Mouse (Mus musculus) hindbrain, embryonic 11.5 days (tissue): ENCODE data around the gene Adgrl3. TPM values are rescaled to one million over a fixed set of nuclear protein-coding genes. Genes with fewer than 3 reads are reported as not detected.

Experiments used
- ATAC-seq: fragments of 200-750 bp; cut with Nextera tagmentation; 2 replicates; pipeline ENCODE4 v1.8.0; 2017; ENCODE audit warnings: mild to moderate bottlenecking, moderate TSS enrichment, moderate library complexity; ENCODE audit not compliant: low FRiP score
- DNase-seq: peaks from one replicate; pipeline ENCODE4 v3.0.0-alpha.2; 2015; ENCODE audit warnings: low spot score
- H3K27ac ChIP-seq: fragments of 300-500 bp; sonication (generic); 2 replicates; pipeline ENCODE4 v1.5.1; 2014; ENCODE audit warnings: mild to moderate bottlenecking, low read depth, low read length
- H3K27me3 ChIP-seq: fragments of 300-500 bp; sonication (generic); 2 replicates; pipeline ENCODE4 v1.6.1; 2014; ENCODE audit warnings: mild to moderate bottlenecking, low read length, moderate library complexity, mixed read lengths; ENCODE audit not compliant: control insufficient read depth, insufficient read depth
- H3K36me3 ChIP-seq: fragments of 300-500 bp; sonication (generic); 2 replicates; pipeline ENCODE4 v1.6.1; 2014; ENCODE audit warnings: mild to moderate bottlenecking, low read length, moderate library complexity, mixed read lengths; ENCODE audit not compliant: control insufficient read depth, insufficient read depth
- H3K4me1 ChIP-seq: fragments of 300-500 bp; sonication (generic); replicated peaks from 2 replicates; pipeline ENCODE4 v1.6.1; 2014; ENCODE audit warnings: low read length, mixed read lengths; ENCODE audit not compliant: control insufficient read depth, insufficient read depth
- H3K4me2 ChIP-seq: fragments of 300-500 bp; sonication (generic); replicated peaks from 2 replicates; pipeline ENCODE4 v1.6.1; 2014; ENCODE audit warnings: mild to moderate bottlenecking, low read depth, low read length
- H3K4me3 ChIP-seq: fragments of 300-500 bp; sonication (generic); 2 replicates; pipeline ENCODE4 v1.5.1; 2014; ENCODE audit warnings: low read depth, low read length
- H3K9ac ChIP-seq: fragments of 300-500 bp; sonication (generic); 2 replicates; pipeline ENCODE4 v1.6.1; 2014; ENCODE audit warnings: low read depth, low read length
- H3K9me3 ChIP-seq: fragments of 300-500 bp; sonication (generic); 2 replicates; pipeline ENCODE4 v1.6.1; 2016; ENCODE audit warnings: low read length; ENCODE audit not compliant: control insufficient read depth
- WGBS: fragments of 180-500 bp; shearing (Covaris S2); extraction: QIAGEN DNeasy Blood & Tissue Kit; methylation state at CpG from one replicate; pipeline ENCODE4 v1.1.7; 2014; 5-methylcytosine and 5-hydroxymethylcytosine counted together
- polyA plus RNA-seq: library from polyadenylated mRNA; unstranded; fragments of >200 nt; fragmentation: Nextera tagmentation; extraction: Ambion mirVana; gene quantifications from 2 replicates; pipeline ENCODE4 v1.2.1, GENCODE M21; 2014

The Adgrl3 gene
- polyA plus RNA-seq, 1 experiment from 2014 or later, result 40.2 TPM

GRCm38 (mm10) chr5:81584945-81585344 lies 565.0 kb downstream of the Adgrl3 start:
- no peak for ATAC-seq
- Histone ChIP-seq H3K27ac (no peak overlapping the region), H3K4me2 (no peak overlapping the region), H3K4me3 (no peak overlapping the region), H3K9ac (no peak overlapping the region), H3K36me3 (no peaks in the 10 kb centered on the region), H3K9me3 (no peaks in the 10 kb centered on the region), H3K4me1 (no peaks in the 10 kb centered on the region), H3K27me3 (no peaks in the 10 kb centered on the region)
- 89% methylated on average over 3 of the region's 3 CpGs for WGBS
- no peak for DNase-seq

DNA sequence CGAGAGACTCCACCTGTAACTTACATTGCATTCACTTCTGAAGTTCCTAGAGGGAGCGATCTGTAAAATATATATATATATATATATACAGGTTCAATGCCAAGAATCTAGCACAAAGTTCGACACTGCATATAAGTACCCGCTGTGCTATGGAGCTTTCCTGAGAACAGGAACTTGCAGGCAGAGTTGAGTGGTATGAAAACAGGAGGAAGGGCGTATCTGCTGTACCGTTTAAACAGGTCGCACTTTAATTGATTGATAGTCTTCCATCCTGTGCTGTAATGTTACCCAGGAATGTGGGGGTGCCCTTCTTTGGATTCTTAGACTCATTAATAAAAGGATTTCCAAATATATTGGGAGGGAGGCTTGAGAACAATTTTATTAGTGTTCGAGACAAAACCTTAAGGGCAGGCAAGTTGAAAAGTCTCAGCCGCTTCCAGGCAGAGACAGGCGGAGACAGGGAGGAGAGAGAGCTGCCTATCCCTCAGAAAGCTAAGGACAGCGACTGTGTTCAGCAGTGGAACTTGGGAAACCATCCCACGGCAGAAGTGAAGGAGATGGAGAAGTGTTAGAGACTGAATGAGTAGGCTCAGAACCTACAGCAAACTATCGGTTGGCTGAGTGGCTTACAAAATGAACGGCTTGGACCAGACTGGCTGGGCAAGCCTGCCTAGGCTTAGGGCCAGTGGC lies 570.2 kb downstream of the Adgrl3 start:
- Histone ChIP-seq H3K4me3 (no peak overlapping the region), H3K9ac (no peak overlapping the region), H3K27me3 (no peaks in the 10 kb centered on the region), H3K4me2 (no peak overlapping the region), H3K9me3 (no peaks in the 10 kb centered on the region), H3K36me3 (no peaks in the 10 kb centered on the region), H3K27ac (no peak overlapping the region), H3K4me1 (no peaks in the 10 kb centered on the region)
- no peak for ATAC-seq
- WGBS, result 86% methylated on average over 14 of the region's 14 CpGs
- no peak for DNase-seq

DNA sequence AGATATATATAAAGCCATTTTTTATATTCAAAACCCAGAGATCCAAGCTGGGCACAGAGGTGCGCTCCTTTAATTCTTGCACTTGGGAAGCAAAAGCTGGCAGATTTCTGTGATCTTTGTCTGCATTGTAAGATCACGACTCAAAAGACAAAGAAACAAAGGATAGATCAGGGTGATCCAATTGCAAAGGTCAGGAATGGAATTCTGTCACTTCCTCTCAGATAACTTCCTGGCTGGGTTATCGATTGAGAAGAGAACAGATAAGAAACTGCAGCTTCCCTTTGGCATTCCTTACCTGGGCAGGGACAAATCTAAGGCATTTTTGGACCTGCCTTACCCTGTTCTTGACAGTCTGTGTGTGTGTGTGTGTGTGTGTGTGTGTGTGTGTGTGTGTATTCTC lies 571.5 kb downstream of the Adgrl3 start:
- no peaks in the 10 kb centered on the region for H3K36me3 ChIP-seq
- 45% methylated on average over 3 of the region's 3 CpGs for WGBS
- ATAC-seq (no peak), DNase-seq (no peak)
- H3K27me3 ChIP-seq, result no peaks in the 10 kb centered on the region
- no peaks in the 10 kb centered on the region for H3K4me1 ChIP-seq
- no peak overlapping the region for H3K4me2 ChIP-seq
- H3K4me3 ChIP-seq, result no peak overlapping the region
- H3K9ac ChIP-seq, result no peak overlapping the region
- no peaks in the 10 kb centered on the region for H3K9me3 ChIP-seq
- H3K27ac ChIP-seq, result no peak overlapping the region

DNA sequence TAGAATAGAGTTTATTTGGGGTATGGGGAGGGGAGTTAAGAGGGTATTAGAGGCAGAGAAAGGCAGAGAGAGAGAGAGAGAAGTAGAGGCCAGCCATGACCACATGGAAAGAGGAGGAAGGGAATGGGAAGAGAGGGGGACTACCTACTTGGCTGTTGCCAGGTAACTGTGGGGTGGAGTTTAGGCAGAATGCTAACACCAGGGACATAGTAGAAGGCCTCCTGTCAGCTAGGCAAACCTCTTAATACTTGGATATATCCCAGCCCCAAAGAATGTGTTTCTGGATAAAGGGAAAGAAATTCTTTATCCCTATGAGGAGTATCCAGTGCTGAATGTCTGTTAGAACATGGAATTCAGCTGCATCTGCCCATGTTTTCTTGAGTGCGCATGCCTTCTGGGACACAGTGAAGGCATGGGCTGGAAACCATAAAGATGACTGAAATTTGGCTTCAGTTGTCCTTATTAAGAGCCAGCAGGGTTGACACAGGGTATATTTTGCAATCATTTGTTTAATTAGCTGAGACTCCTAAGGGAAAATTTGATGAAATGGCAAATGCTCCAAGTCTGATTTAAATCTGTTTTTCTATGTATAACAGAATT lies 573.6 kb downstream of the Adgrl3 start:
- H3K27ac ChIP-seq, result no peak overlapping the region
- H3K4me3 ChIP-seq, result no peak overlapping the region
- H3K36me3 ChIP-seq, result no peaks in the 10 kb centered on the region
- no peaks in the 10 kb centered on the region for H3K27me3 ChIP-seq
- H3K9ac ChIP-seq, result no peak overlapping the region
- WGBS, result 94% methylated on average over 1 of the region's 1 CpGs
- no peak for DNase-seq
- ATAC-seq, result no peak
- H3K4me1 ChIP-seq, result no peaks in the 10 kb centered on the region
- H3K4me2 ChIP-seq, result no peak overlapping the region
- no peaks in the 10 kb centered on the region for H3K9me3 ChIP-seq

GRCm38 (mm10) chr5:81598041-81598440 lies 578.1 kb downstream of the Adgrl3 start:
- Histone ChIP-seq H3K9me3 (no peaks in the 10 kb centered on the region), H3K36me3 (no peaks in the 10 kb centered on the region), H3K27me3 (no peaks in the 10 kb centered on the region), H3K27ac (no peak overlapping the region), H3K4me3 (no peak overlapping the region), H3K4me1 (no peaks in the 10 kb centered on the region), H3K9ac (no peak overlapping the region), H3K4me2 (no peak overlapping the region)
- peak; percentile 13 for DNase-seq
- WGBS, result 66% methylated on average over 6 of the region's 6 CpGs
- no peak for ATAC-seq

DNA sequence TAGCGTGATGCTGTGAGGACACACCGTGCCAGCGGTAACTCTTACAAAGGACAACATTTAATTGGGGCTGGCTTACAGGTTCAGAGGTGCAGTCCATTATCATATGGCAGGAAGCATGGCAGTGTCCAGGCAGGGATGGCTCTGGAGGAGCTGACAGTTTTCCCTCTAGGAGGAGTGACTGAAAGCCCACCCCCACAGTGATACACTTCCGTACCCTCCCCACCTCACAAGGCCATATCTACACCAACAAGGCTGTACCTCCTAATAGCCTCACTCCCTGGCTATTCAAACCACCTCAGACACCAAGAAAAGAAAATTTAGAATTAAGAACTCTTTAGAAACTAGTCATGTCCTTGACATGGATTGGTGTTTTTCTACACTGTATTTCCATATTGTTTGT lies 583.0 kb downstream of the Adgrl3 start:
- H3K4me1 ChIP-seq, result no peaks in the 10 kb centered on the region
- no peak for DNase-seq
- no peak overlapping the region for H3K4me2 ChIP-seq
- H3K36me3 ChIP-seq, result no peaks in the 10 kb centered on the region
- no peaks in the 10 kb centered on the region for H3K27me3 ChIP-seq
- H3K4me3 ChIP-seq, result no peak overlapping the region
- H3K9ac ChIP-seq, result no peak overlapping the region
- no peaks in the 10 kb centered on the region for H3K9me3 ChIP-seq
- H3K27ac ChIP-seq, result no peak overlapping the region
- ATAC-seq, result no peak
- 88% methylated on average over 4 of the region's 4 CpGs for WGBS

DNA sequence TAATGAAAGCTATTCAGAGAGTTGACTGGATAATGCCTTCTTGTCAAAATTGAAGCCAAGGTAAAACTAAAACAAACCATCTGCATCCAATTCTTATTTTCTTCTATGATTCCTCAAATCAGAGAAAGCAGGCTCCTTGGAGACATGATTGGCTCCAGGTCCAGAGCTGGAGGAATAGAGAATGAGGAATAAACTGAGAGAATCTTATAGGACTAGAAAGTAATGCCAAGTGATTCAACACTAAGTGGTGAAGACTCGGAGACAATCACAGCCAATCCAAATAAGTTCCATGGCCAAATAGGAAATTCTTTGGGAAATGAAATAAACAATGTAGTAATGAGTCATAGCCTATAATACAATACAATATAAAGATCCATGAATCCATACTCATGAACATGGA lies 585.7 kb downstream of the Adgrl3 start:
- ATAC-seq, result no peak
- H3K27ac ChIP-seq, result no peak overlapping the region
- no peak overlapping the region for H3K4me2 ChIP-seq
- no peak overlapping the region for H3K4me3 ChIP-seq
- no peak for DNase-seq
- H3K36me3 ChIP-seq, result no peaks in the 10 kb centered on the region
- no peaks in the 10 kb centered on the region for H3K4me1 ChIP-seq
- no peaks in the 10 kb centered on the region for H3K9me3 ChIP-seq
- WGBS, result 94% methylated on average over 1 of the region's 1 CpGs
- H3K9ac ChIP-seq, result no peak overlapping the region
- H3K27me3 ChIP-seq, result no peaks in the 10 kb centered on the region

- WGBS, result 87% methylated on average over 5 of the region's 5 CpGs
- ATAC-seq (no peak), DNase-seq (no peak)
- H3K4me1 ChIP-seq, result no peaks in the 10 kb centered on the region
- H3K9me3 ChIP-seq, result no peaks in the 10 kb centered on the region
- no peak overlapping the region for H3K4me2 ChIP-seq
- H3K4me3 ChIP-seq, result no peak overlapping the region
- H3K36me3 ChIP-seq, result no peaks in the 10 kb centered on the region
- no peaks in the 10 kb centered on the region for H3K27me3 ChIP-seq
- no peak overlapping the region for H3K27ac ChIP-seq
- H3K9ac ChIP-seq, result no peak overlapping the region
Measured at GRCm38 (mm10) chr5:81610223-81610622, 590.3 kb downstream of the Adgrl3 start.

DNA sequence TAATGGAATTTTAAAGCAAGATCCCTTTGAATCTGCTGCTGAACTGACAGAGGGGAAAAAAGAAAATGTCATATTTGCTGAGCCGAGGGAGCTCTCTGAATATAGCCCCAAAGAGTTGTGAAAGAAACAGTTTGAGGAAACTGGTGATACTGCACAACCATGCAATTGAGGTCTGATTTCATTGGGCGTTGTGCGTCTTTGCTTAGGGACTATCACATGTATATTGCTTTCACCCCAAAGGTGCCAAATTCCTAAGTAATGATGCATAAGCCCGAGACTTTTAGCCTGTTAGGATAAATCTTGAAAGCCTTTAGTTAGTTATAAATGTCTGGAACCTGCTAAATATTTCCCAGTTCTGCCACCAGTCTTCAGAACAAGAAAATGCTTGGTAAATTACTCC lies 594.7 kb downstream of the Adgrl3 start:
- no peak overlapping the region for H3K27ac ChIP-seq
- no peak overlapping the region for H3K9ac ChIP-seq
- no peak overlapping the region for H3K4me3 ChIP-seq
- H3K36me3 ChIP-seq, result no peaks in the 10 kb centered on the region
- H3K9me3 ChIP-seq, result no peaks in the 10 kb centered on the region
- no peaks in the 10 kb centered on the region for H3K4me1 ChIP-seq
- 89% methylated on average over 4 of the region's 4 CpGs for WGBS
- no peak for DNase-seq
- H3K4me2 ChIP-seq, result no peak overlapping the region
- no peaks in the 10 kb centered on the region for H3K27me3 ChIP-seq
- ATAC-seq, result no peak
